Mouse (Mus musculus): ENCODE measurements at regions not wholly inside any gene's neighbourhood (a gene's known extent, or its start where the extent isn't known, plus 50 kb on each side); places are given as distances from the start of the nearest gene placed in this dataset.

- Histone ChIP-seq H3K9me3 (ENCODE audit: low read length) (no peaks in the 10 kb centered on the region), H3K36me3 (ENCODE audit: insufficient read depth, low read length) (no peaks in the 10 kb centered on the region), H3K27ac (no peak overlapping the region), H3K4me2 (ENCODE audit: low read depth, low read length) (no peak overlapping the region), H3K4me1 (ENCODE audit: insufficient read depth, low read length) (no peaks in the 10 kb centered on the region), H3K9ac (replicated peaks; ENCODE audit: low read length) (no peak overlapping the region), H3K27me3 (ENCODE audit: insufficient read depth, low read length) (no peaks in the 10 kb centered on the region), H3K4me3 (ENCODE audit: low read length) (no peak overlapping the region)
- 77% methylated on average over 4 of the region's 4 CpGs for WGBS
- DNase-seq (ENCODE audit: low spot score), result no peak
- no peak for TF ChIP-seq CTCF (IDR thresholded peaks at IDR 0.05; ENCODE audit: low read depth)
- ATAC-seq, result no peak
Observed at GRCm38 (mm10) chr8:30458136-30458535, 2970.4 kb upstream of the 5930422O12Rik start.

GRCm38 (mm10) chr8:30482956-30483355 is 2945.6 kb upstream of the 5930422O12Rik start:
- 33% methylated on average over 3 of the region's 3 CpGs for WGBS
- Histone ChIP-seq H3K36me3 (ENCODE audit: insufficient read depth, low read length) (no peaks in the 10 kb centered on the region), H3K4me1 (ENCODE audit: insufficient read depth, low read length) (no peaks in the 10 kb centered on the region), H3K4me3 (ENCODE audit: low read length) (no peak overlapping the region), H3K4me2 (ENCODE audit: low read depth, low read length) (no peak overlapping the region), H3K9me3 (ENCODE audit: low read length) (no peaks in the 10 kb centered on the region), H3K27me3 (ENCODE audit: insufficient read depth, low read length) (no peaks in the 10 kb centered on the region), H3K9ac (replicated peaks; ENCODE audit: low read length) (no peak overlapping the region), H3K27ac (no peak overlapping the region)
- ATAC-seq (no peak), DNase-seq (ENCODE audit: low spot score) (peak; percentile 37)
- TF ChIP-seq CTCF (IDR thresholded peaks at IDR 0.05; ENCODE audit: low read depth), result no peak

DNA sequence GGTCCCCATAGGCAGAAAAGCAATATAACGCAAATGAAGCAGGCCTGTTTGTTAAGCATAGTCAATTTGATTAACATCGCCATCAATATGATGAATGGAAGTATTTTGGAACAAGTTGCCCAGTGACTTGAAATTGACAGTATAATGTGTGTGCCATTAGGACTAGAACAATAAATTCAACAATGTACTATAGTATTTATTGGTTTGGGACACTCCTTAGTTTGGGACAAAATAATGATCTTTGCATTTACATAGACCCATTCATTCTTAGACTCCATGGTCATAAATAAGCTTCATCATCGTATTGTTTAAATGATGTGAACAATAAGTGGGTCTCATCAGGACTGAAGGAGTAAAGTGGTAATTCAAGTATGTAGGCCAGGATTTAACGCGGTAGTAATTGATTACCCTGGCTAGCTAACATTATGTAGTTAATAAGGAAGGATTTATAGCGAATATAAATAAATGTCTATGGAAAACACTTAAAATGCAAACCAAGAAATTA is 2933.6 kb upstream of the 5930422O12Rik start:
- TF ChIP-seq CTCF (IDR thresholded peaks at IDR 0.05; ENCODE audit: low read depth), result no peak
- no peak overlapping the region for H3K4me3 ChIP-seq (ENCODE audit: low read length)
- no peaks in the 10 kb centered on the region for H3K27me3 ChIP-seq (ENCODE audit: insufficient read depth, low read length)
- no peaks in the 10 kb centered on the region for H3K36me3 ChIP-seq (ENCODE audit: insufficient read depth, low read length)
- no peak overlapping the region for H3K9ac ChIP-seq (replicated peaks; ENCODE audit: low read length)
- no peaks in the 10 kb centered on the region for H3K9me3 ChIP-seq (ENCODE audit: low read length)
- H3K4me2 ChIP-seq (ENCODE audit: low read depth, low read length), result no peak overlapping the region
- H3K27ac ChIP-seq, result no peak overlapping the region
- WGBS, result 68% methylated on average over 6 of the region's 6 CpGs
- no peak for DNase-seq (ENCODE audit: low spot score)
- H3K4me1 ChIP-seq (ENCODE audit: insufficient read depth, low read length), result no peaks in the 10 kb centered on the region
- no peak for ATAC-seq

DNA sequence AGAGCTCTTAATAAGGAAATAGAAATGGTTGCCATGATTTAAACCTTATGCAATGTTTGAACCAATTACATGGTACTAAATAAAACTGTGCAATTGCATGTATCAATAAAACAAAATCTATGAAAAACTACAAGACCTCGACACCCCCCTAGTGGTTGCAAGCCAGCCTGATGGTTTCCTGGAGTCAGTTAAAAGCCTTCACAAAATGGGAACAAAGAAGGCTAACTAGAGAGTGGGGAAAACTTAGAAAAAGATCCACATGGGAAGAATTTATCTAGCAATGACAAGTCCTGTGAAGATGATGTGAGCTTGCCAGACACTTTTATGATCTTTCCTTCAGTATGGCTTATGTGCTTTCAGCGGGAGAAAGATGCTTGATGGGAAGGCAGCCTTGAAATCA is 2926.3 kb upstream of the 5930422O12Rik start:
- DNase-seq (ENCODE audit: low spot score), result no peak
- H3K36me3 ChIP-seq (ENCODE audit: insufficient read depth, low read length), result no peaks in the 10 kb centered on the region
- WGBS, result 70% methylated on average over 2 of the region's 2 CpGs
- no peak overlapping the region for H3K4me3 ChIP-seq (ENCODE audit: low read length)
- no peak overlapping the region for H3K27ac ChIP-seq
- no peaks in the 10 kb centered on the region for H3K4me1 ChIP-seq (ENCODE audit: insufficient read depth, low read length)
- H3K27me3 ChIP-seq (ENCODE audit: insufficient read depth, low read length), result no peaks in the 10 kb centered on the region
- no peak for TF ChIP-seq CTCF (IDR thresholded peaks at IDR 0.05; ENCODE audit: low read depth)
- H3K9ac ChIP-seq (replicated peaks; ENCODE audit: low read length), result no peak overlapping the region
- no peaks in the 10 kb centered on the region for H3K9me3 ChIP-seq (ENCODE audit: low read length)
- no peak for ATAC-seq
- no peak overlapping the region for H3K4me2 ChIP-seq (ENCODE audit: low read depth, low read length)

- Histone ChIP-seq H3K4me2 (ENCODE audit: low read depth, low read length) (no peak overlapping the region), H3K36me3 (ENCODE audit: insufficient read depth, low read length) (no peaks in the 10 kb centered on the region), H3K27ac (no peak overlapping the region), H3K4me3 (ENCODE audit: low read length) (no peak overlapping the region), H3K9me3 (ENCODE audit: low read length) (no peaks in the 10 kb centered on the region), H3K4me1 (ENCODE audit: insufficient read depth, low read length) (no peaks in the 10 kb centered on the region), H3K9ac (replicated peaks; ENCODE audit: low read length) (no peak overlapping the region), H3K27me3 (ENCODE audit: insufficient read depth, low read length) (no peaks in the 10 kb centered on the region)
- ATAC-seq (no peak), DNase-seq (ENCODE audit: low spot score) (no peak)
- TF ChIP-seq CTCF (IDR thresholded peaks at IDR 0.05; ENCODE audit: low read depth), result no peak
- 89% methylated on average over 2 of the region's 2 CpGs for WGBS
Observed at GRCm38 (mm10) chr8:30511358-30511757, 2917.2 kb upstream of the 5930422O12Rik start.

- 26% methylated on average over 10 of the region's 10 CpGs for WGBS
- no peaks in the 10 kb centered on the region for H3K27me3 ChIP-seq (ENCODE audit: insufficient read depth, low read length)
- no peak overlapping the region for H3K9ac ChIP-seq (replicated peaks; ENCODE audit: low read length)
- H3K27ac ChIP-seq, result no peak overlapping the region
- no peak for TF ChIP-seq CTCF (IDR thresholded peaks at IDR 0.05; ENCODE audit: low read depth)
- peak; percentile 37 for DNase-seq (ENCODE audit: low spot score)
- peak overlapping the region; percentile 41 for H3K4me2 ChIP-seq (ENCODE audit: low read depth, low read length)
- ATAC-seq, result peak; percentile 58
- no peaks in the 10 kb centered on the region for H3K9me3 ChIP-seq (ENCODE audit: low read length)
- H3K4me3 ChIP-seq (ENCODE audit: low read length), result peak overlapping the region; percentile 3; the same call in 1 of the 2 replicates
- 0 out of 2 replicates have a peak, but pooled peaks cover 6% of the 10 kb centered on the region for H3K4me1 ChIP-seq (ENCODE audit: insufficient read depth, low read length)
- H3K36me3 ChIP-seq (ENCODE audit: insufficient read depth, low read length), result no peaks in the 10 kb centered on the region
Observed at GRCm38 (mm10) chr8:30522806-30523462, 2905.6 kb upstream of the 5930422O12Rik start.

DNA sequence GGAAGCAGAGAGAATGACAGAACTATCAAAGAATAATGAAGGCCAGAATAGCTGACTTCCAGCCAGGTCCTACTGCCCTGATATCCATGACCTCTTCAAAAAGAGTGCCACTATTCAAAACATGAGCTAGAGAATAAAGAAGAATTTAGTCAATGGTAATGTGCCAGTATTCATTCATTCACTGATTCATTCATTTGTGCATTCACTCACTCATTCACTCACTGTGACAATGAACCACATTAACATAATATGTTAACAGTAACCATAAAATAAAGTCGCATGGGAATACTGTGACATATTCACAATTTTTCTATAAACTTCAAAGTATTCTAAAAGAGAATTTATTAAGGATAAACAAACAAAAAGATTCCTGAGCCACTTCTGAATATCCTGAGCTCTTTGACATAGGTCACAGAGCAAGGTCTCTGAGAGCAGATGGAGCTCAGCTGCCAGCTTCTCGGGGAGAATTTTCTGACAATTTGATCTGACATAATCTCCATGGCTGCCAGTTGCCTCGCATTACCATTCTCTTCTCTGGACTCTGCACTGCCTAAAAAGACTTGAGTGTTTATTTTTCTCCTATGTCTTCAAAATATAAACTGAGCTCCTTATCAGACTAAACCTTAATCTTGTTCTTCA is 2895.5 kb upstream of the 5930422O12Rik start:
- H3K36me3 ChIP-seq (ENCODE audit: insufficient read depth, low read length), result no peaks in the 10 kb centered on the region
- no peaks in the 10 kb centered on the region for H3K27me3 ChIP-seq (ENCODE audit: insufficient read depth, low read length)
- TF ChIP-seq CTCF (IDR thresholded peaks at IDR 0.05; ENCODE audit: low read depth), result no peak
- H3K9me3 ChIP-seq (ENCODE audit: low read length), result no peaks in the 10 kb centered on the region
- no peak overlapping the region for H3K4me2 ChIP-seq (ENCODE audit: low read depth, low read length)
- H3K9ac ChIP-seq (replicated peaks; ENCODE audit: low read length), result no peak overlapping the region
- ATAC-seq (peak; percentile 75), DNase-seq (ENCODE audit: low spot score) (peak; percentile 66)
- no peak overlapping the region for H3K4me3 ChIP-seq (ENCODE audit: low read length)
- H3K4me1 ChIP-seq (ENCODE audit: insufficient read depth, low read length), result no peaks in the 10 kb centered on the region
- H3K27ac ChIP-seq, result no peak overlapping the region
- WGBS, result 20% methylated on average over 3 of the region's 3 CpGs

Measured in hindbrain, postnatal 0 days (tissue).